Mouse (Mus musculus): ENCODE measurements at regions not wholly inside any gene's neighbourhood (a gene's known extent, or its start where the extent isn't known, plus 50 kb on each side); places are given as distances from the start of the nearest gene placed in this dataset.

- TF ChIP-seq CHD2 (IDR thresholded peaks at IDR 0.05; ENCODE audit: low read depth, low read length): no peak
- no peak for TF ChIP-seq ZC3H11A (IDR thresholded peaks at IDR 0.05; ENCODE audit: borderline replicate concordance, low read depth, low read length)
- TF ChIP-seq MAFK (IDR thresholded peaks at IDR 0.05; ENCODE audit: insufficient read depth, low read depth, low read length): no peak
- TF ChIP-seq HCFC1 (IDR thresholded peaks at IDR 0.05; ENCODE audit: borderline replicate concordance, insufficient read depth, low read length): no peak
- no peak for TF ChIP-seq ZNF384 (IDR thresholded peaks at IDR 0.05; ENCODE audit: low read depth, low read length)
Measured at GRCm38 (mm10) chr13:90376207-90376606, 286.8 kb upstream of the Xrcc4 start.

All from ES-E14 (cell line).